Mouse (Mus musculus) ES-E14 (cell line): Measurements from ENCODE around the gene Lins1.

Experiments used
- CHD2 ChIP-seq: IDR thresholded peaks from 2 replicates; pipeline ENCODE4 v1.6.1; 2014; ENCODE audit warnings: mild to moderate bottlenecking, low read depth, low read length, inconsistent platforms
- HCFC1 ChIP-seq: IDR thresholded peaks from 2 replicates; pipeline ENCODE4 v1.6.1; 2012; ENCODE audit warnings: low read length, inconsistent platforms, borderline replicate concordance; ENCODE audit not compliant: insufficient read depth
- MAFK ChIP-seq: IDR thresholded peaks from 2 replicates; pipeline ENCODE4 v1.6.1; 2014; ENCODE audit warnings: mild to moderate bottlenecking, low read depth, low read length, inconsistent platforms; ENCODE audit not compliant: insufficient read depth
- ZC3H11A ChIP-seq: IDR thresholded peaks from 2 replicates; pipeline ENCODE4 v1.6.1; 2012; ENCODE audit warnings: low read depth, mild to moderate bottlenecking, inconsistent platforms, low read length, borderline replicate concordance
- ZNF384 ChIP-seq: IDR thresholded peaks from 2 replicates; pipeline ENCODE4 v1.6.1; 2012; ENCODE audit warnings: low read depth, low read length, inconsistent platforms

- TF ChIP-seq HCFC1 (no peak), ZNF384 (no peak), MAFK (no peak), CHD2 (no peak), ZC3H11A (no peak)
Measured at GRCm38 (mm10) chr7:66728072-66728471, 38.4 kb downstream of the Lins1 start.
